Mouse (Mus musculus) T-helper 1 cell (primary cell): ENCODE results near the gene Armc10.
"Not testable (repeated sequence)": the region's sequence is repeated elsewhere in the genome, so short reads cannot be mapped to it uniquely, and the experiment has no call there.

Source experiments
- in situ Hi-C: fragments of 300-600 bp; cut with MboI, MseI; formaldehyde crosslinking; loops from one replicate; pipeline ENCODE4 v1.15.1; 2025; ENCODE audit warnings: high pct_unique_total_duplicates

Armc10 gene

DNA sequence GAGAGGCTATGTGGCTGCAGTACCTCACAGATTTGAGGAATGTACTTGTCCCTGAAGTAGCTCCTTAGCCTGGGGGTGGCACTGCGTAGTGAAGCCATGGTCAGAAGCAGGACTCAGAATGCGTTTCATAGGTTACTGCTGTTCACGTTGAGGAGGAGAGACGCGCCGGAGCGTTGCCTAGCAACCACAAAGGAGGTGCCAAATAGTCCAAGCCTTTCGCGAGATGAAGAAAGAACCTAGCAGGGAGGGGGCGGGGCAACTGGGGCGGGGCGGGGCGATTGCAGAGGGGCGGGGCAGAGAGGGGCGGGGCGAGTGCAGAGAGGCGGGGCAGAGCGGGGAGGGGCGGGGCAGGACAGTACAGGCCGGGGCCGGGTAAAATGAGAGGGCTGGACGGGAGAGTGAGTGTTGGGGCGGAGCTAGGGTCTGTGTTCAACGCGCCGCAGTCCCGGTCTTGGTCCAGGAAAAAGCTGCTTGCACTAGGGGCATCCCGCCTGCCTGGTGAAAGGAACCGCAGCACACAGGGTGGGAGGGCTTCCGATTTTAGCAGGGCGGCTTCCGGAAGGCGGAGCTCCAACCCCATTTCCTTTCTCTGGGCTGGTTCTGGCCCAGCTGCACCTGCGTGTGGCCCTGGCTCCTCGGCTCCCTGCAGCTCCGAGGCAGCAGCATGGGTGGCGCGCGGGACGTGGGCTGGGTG lies at the start of gene Armc10, which contains the start of gene Fbxl13:
Gene Armc10, plus strand, starts transcription at position 375 of the 694 bp plus-strand sequence.
Gene Fbxl13, minus strand, starts transcription at position 196 of the 694 bp plus-strand sequence.
- in situ Hi-C loops = loop anchor here (10.0 kb wide), 1 partner anchor 221 kb away; the partner anchor contains the start of genes Ccdc146 and Fam185a

DNA sequence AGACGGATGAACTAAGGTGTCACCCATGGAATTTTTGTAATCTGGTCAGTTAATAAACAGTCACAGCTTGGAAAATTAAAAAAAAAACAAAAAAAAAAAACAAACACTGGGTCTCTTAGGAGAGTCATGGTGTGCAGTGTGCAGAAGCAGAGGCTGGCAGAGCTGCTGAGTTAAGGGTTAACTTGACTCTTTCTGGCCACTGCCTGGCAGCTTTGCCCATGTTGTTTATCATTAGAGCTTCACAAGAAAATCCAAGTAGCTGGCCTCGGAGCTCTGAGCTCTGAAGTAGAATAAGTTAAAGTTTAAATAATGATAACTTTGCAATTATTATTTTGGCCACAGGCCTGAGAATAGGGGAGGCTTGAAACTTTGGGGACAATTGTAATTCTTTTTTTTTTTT lies 46.1 kb upstream of the Armc10 start:
- in situ Hi-C loops = not testable (repeated sequence)

GRCm38 (mm10) chr5:21599961-21600360 lies 45.7 kb upstream of the Armc10 start:
- in situ Hi-C loops = no loop called here

- in situ Hi-C loops = no loop called here
Observed at GRCm38 (mm10) chr5:21605936-21606335, 39.7 kb upstream of the Armc10 start.

DNA sequence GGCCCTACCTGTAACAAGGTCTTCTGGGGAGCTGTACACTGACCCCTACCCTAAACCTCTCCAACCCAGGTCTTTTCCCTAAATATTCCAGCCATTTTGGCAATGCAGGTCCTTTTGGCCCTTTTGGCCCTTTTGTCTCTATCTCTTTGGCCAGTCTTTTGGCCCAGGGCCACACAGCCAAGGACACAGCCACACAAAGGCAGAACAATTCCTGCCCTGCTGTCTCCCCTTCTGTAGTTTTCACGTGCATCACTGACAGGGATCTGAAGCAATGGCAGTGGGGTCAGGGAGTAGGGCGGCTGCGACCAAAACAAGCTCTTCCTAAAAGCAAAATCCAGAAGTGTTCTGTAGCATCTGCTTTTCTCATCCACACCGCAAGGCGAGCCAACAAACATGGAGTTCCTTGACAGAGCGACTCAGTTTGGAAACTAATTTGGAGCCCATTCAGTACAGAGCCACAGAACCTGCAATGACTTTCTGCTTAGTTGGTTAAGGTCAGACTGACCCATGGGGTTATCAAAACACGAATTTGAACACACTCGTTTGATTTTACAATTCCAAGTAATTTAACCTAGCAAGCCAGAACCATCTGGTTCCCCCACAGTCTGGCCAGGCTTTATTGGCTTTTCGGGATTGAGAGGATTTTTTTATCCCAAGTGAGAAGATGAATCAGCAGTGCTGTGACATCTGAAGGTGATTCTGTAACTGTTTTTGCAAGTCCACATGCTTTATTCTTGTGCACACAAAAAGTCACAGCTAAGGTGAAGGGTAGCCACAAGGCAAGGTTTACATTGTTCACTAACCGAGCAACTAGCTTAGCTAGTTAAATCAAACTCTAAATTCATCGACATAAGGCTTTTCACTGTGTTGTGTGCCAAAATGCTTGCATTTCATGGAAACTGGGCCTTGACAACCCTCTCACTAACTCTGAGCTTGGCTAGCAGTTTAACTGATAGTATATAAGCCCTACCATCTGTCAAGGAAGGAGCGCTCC lies 37.0 kb upstream of the Armc10 start:
- in situ Hi-C loops = no loop called here

DNA sequence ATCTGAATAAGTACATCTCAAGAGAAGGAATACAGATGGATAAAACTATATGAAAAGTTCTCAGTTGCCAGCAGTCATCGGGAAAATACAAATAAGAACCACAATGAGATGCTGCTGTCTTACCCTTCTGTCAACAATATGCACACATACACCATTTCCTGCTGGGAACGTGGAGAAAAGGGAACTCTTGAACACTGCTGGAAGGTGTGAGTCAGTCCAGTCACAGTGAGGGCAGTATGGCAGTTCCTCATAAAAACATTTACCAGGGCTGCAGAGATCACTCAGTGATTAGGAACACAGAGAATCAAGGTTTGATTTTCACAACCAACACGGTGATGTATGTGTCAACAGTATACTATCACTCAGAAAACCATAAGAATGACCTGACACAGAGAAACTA lies 34.6 kb upstream of the Armc10 start:
- in situ Hi-C loops = loop anchor here (10.0 kb wide), 1 partner anchor 526 kb away; no protein-coding TSS in a partner anchor

GRCm38 (mm10) chr5:21614299-21614698 lies 31.3 kb upstream of the Armc10 start:
- in situ Hi-C loops = loop anchor here (10.0 kb wide), 1 partner anchor 529 kb away; no protein-coding TSS in a partner anchor

- in situ Hi-C loops = loop anchor here (10.0 kb wide), 1 partner anchor 532 kb away; no protein-coding TSS in a partner anchor
Observed at GRCm38 (mm10) chr5:21616450-21617009, 29.1 kb upstream of the Armc10 start.

GRCm38 (mm10) chr5:21625916-21626315 lies 19.7 kb upstream of the Armc10 start:
- in situ Hi-C loops = no loop called here

- in situ Hi-C loops = loop anchor here (10.0 kb wide), 1 partner anchor 216 kb away; the partner anchor contains the start of genes Ccdc146 and Fam185a
Observed at GRCm38 (mm10) chr5:21640961-21641360, 4.7 kb upstream of the Armc10 start.

- in situ Hi-C loops = loop anchor here (10.0 kb wide), 1 partner anchor 219 kb away; the partner anchor contains the start of genes Ccdc146 and Fam185a
Observed at GRCm38 (mm10) chr5:21643606-21644005, 2.0 kb upstream of the Armc10 start.

GRCm38 (mm10) chr5:21644891-21645438 lies 648 bp upstream of the Armc10 start:
- in situ Hi-C loops = loop anchor here (10.0 kb wide), 1 partner anchor 220 kb away; the partner anchor contains the start of genes Ccdc146 and Fam185a

- in situ Hi-C loops = loop anchor here (10.0 kb wide), 1 partner anchor 221 kb away; the partner anchor contains the start of genes Ccdc146 and Fam185a
Observed at GRCm38 (mm10) chr5:21646133-21646491, 499 bp downstream of the Armc10 start.

DNA sequence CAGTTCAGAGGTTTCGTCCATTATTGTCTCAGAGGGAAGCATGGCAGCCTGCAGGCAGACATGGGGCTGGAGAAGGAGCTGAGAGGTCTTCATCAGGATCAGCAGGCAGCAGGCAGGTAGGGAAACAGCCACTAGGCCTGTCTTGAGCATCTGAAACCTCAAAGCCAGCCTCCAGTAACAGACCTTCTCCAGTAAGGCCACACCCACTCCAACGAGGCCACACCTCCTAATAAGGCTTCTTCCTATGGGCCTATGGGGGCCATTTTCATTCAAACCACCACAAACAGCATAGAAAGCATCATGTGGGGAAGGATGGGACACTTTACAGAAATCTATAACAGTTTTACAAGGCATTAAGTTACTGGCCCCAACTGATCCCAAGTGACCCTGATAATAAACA lies 5.1 kb downstream of the Armc10 start:
- in situ Hi-C loops = no loop called here

DNA sequence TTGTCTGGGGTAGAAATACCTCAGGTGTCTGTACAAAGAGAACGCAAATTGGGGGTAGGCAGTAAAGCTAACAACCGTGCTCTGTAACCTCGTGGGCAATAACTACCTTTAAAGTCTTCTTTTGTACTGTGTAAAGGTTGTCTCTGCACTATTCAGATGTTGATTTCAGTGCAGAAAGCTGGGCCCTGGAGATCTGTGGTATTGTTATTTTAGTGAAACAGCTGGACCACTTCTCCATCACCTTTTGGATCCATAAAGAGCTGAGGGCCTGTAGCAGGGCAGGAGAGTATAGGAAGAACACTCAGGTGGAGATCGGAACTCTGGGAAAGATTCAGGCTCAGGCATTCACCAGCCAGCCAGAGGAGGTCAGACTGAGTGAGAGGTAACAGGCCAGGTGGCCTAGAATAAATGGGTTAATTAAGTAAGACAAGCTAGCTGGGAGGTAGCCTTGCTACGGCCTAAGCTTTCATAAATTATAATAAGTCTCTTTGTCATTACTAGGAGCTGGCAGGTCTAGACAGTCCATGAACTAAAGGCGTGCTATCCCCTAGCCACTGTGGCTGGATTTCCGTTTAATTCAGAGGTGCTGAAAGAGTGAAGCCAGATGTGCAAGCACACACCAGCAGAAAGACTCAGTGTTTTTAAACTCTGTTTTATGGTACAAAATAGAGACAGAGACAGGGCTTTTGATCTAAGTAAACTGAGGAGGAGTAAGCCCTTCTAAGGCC lies 6.4 kb downstream of the Armc10 start:
- in situ Hi-C loops = no loop called here

GRCm38 (mm10) chr5:21656912-21657311 lies 11.3 kb downstream of the Armc10 start:
- in situ Hi-C loops = no loop called here

GRCm38 (mm10) chr5:21658038-21658437 lies 12.4 kb downstream of the Armc10 start:
- in situ Hi-C loops = no loop called here

- in situ Hi-C loops = no loop called here
Observed at GRCm38 (mm10) chr5:21658623-21659395, 13.2 kb downstream of the Armc10 start.

DNA sequence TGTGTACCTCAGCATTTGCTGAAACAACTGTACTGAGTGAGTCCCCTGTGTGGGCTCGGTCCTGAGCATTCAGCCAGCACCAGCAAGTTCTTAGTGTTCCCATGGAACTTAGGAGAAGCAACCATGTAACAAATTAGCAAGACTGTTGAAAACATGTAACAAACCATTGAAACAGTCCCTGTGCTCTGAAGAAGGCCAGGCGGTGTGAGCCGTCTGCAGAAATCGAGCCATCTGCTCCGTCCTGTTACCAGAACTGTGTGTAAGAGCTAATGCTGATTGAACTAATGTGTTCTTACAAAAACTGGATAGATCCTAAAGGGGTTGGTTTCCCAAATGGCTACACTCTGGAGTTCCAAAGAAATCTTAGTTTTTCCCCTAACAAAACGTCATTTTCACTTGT lies 15.2 kb downstream of the Armc10 start:
- in situ Hi-C loops = no loop called here

- in situ Hi-C loops = no loop called here
Observed at GRCm38 (mm10) chr5:21663081-21663480, 17.5 kb downstream of the Armc10 start.
